Mouse (Mus musculus) CD4-positive, CD25-positive, alpha-beta regulatory T cell (primary cell): ENCODE results near the gene Pgd. TPM values are rescaled to one million over a fixed set of nuclear protein-coding genes. Genes with fewer than 3 reads are reported as not detected.

Experiments used
- polyA plus RNA-seq: library from polyadenylated mRNA; unstranded; fragments of 100-300 nt; shearing (Covaris generic); gene quantifications from one replicate; pipeline ENCODE4 v1.2.1, GENCODE M21; 2017

Gene Pgd
- 68.5 TPM for polyA plus RNA-seq

DNA sequence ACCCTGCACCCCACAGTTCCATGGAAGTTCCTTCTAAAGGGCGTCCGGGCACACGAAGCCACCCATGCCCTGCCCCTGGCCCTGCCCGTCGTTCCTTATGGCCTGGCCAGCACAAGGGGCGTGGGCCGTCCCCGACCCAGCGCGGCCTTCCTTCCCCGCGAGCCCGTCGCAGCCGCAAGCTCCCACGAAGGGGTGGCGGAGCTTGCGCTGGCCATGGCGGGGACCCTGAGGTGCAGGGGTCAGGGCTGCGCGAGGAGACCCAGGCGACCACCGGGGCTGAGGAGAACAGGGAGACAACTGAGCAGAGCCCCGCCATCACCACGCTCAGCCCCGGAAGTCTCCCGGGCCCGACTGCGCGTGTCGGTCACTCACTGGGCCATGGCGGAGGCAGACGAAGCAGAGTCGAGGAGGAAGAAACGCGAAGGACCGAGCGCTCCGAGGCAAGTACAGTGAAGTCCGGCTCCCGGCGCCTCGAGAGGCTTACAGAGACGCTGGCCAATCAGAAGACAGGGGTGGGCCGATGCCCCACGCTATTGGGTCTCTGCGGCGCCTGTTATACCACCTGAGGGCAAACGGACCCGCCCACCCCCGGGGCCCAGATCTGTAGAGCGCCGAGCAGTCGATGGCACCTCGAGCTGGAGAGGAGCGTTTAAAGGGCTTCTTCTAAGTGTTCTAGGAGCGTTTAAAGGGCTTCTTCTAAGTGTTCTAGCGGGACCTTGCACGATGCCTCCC, at the start of gene Pgd:
Pgd (minus strand) TSS at position 557 of the 732 bp plus-strand sequence.

DNA sequence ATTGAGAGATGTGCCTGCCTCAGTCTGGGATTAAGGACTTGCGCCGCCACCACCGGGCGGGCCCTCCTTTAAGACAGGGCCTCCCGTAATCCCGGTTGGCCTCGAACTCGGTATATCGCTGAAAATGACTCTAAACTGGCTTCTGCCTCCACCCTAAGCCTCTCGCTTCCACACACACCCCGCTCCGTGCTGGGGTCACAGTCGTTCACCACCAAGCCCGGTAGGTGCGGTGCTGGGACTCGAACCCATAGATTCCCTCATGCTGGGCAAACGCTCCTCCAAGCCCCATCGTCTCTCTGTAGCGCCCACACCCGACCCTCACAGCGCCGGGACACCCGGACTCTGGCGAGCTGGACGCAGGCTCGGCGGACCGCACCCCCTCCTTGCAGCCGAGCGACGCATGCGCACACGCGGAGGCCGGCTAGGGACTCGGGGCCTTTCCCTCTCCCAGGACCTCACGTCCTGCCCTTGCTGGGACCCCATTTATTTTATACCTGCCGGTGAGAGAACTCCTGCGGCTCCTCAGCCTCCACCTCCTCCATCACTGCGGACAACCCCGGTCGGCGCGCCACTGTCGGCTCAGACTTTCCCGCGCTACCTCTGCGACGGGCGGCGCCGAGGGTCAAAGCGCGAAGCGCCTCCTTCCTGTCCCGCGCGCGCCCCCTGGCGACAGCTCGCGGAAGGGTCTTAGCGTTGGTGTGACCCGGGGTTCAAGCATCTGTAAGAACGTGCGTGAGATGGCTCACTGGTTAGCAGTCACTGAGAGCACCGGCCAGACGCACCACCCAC, 29.4 kb downstream of the Pgd start, which contains the start of gene Cenps:
Cenps (minus strand) TSS at position 648 of the 789 bp plus-strand sequence.

DNA sequence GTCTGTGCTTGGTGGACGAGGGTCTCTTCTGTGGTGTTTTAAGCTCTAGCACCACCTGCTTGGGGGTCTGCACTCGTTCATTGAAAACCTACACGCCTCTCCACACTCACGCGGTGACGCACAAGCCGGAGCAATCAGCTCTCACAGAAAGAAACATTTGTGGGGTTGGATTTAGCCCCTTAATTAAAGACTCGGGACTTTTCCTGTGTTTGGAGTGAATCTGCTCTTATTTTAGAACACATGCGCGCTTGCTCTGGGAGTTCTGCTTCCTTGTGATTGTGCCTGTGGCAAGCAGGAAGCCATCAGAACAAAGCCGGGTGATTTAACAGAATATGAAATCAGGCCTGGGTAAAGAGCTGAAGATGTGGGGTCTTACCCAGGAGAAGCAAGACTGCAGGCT, 39.9 kb downstream of the Pgd start, which contains the start of gene Cort:
Cort (minus strand) TSS at position 101 of the 400 bp plus-strand sequence.

DNA sequence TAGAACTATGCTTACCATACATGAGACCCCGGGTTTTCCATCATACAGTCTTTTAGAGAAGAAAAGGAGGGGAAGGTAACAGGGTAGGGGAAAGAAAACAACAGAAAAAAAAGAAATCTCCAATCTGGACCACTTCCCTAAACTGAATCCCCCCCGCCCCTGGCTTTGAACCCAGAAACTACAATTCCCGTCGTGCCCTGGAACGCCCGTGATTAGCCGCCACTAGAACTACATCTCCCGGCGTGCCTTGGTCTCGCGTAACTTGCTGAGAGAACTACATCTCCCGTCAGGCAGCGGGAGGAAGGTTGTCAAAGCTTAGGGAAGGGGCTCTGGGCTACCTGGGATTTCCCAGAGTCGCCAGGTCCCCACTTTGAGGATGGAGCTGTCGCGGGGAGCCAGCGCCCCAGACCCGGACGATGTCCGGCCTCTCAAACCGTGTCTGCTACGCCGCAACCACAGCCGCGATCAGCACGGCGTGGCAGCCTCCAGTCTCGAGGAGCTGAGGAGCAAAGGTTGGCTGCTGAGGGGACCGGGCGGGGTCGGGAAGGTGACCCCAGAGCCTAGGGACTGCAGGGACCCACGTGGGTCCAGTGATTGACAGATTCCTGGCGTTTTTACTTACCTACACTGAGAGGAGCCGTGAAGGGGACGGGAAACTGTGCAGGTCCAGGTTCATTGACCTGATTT, 62.6 kb downstream of the Pgd start, which contains the start of gene Dffa:
Dffa (plus strand) TSS at position 272 of the 687 bp plus-strand sequence.

Other genes starting within 250 kb of the Pgd start
- 35.6 TPM for gene Pex14, start 66.9 kb downstream of the Pgd start, polyA plus RNA-seq
- gene Dffa, start 62.6 kb downstream of the Pgd start, polyA plus RNA-seq = 39.8 TPM
- gene Cort, start 40.0 kb downstream of the Pgd start, polyA plus RNA-seq = not detected
- 3.3 TPM for gene Cenps, start 29.1 kb downstream of the Pgd start, polyA plus RNA-seq
- 34.9 TPM for gene Kif1b, start 140.9 kb upstream of the Pgd start, polyA plus RNA-seq